Mouse (Mus musculus) hematopoietic multipotent progenitor cell, adult 10-12 weeks (in vitro differentiated cells): ENCODE data around the gene Plekho1. TPM values are rescaled to one million over a fixed set of nuclear protein-coding genes. Genes with fewer than 3 reads are reported as not detected.

Experiments
- polyA plus RNA-seq: library from polyadenylated mRNA; stranded (reverse); fragments of >175 nt; gene quantifications from 2 replicates; pipeline ENCODE4 v1.2.3, GENCODE M21; 2012; ENCODE audit warnings: low replicate concordance

The Plekho1 gene
- polyA plus RNA-seq: 477 and 734 TPM in 2 replicates

GRCm38 (mm10) chr3:95995802-95996428 lies at the start of gene Plekho1:
Gene Plekho1, minus strand, starts transcription at chr3:95996001.

Other genes starting within 250 kb of the Plekho1 start
- 5.9 and 30.1 TPM in 2 replicates for gene Tars2, start 235.8 kb downstream of the Plekho1 start, polyA plus RNA-seq
- gene Rprd2, start 177.1 kb downstream of the Plekho1 start, polyA plus RNA-seq: 12.1 and 12.8 TPM in 2 replicates
- 5.2 and 7.3 TPM in 2 replicates for gene Prpf3, start 140.1 kb downstream of the Plekho1 start, polyA plus RNA-seq
- gene Mrps21, start 124.5 kb downstream of the Plekho1 start, polyA plus RNA-seq: 12.2 and 207 TPM in 2 replicates
- gene Ciart, start 113.8 kb downstream of the Plekho1 start, polyA plus RNA-seq: 3.7 and 4.7 TPM in 2 replicates
- 4.3 and 9.3 TPM in 2 replicates for gene BC028528, start 104.0 kb downstream of the Plekho1 start, polyA plus RNA-seq
- 131 and 202 TPM in 2 replicates for gene Aph1a, start 102.0 kb downstream of the Plekho1 start, polyA plus RNA-seq
- gene Car14, start 91.3 kb downstream of the Plekho1 start, polyA plus RNA-seq: not detected in 2 replicates
- gene Anp32e, start 66.8 kb downstream of the Plekho1 start, polyA plus RNA-seq: 31.7 and 176 TPM in 2 replicates
- 3.7 and 6.5 TPM in 2 replicates for gene Vps45, start 62.5 kb upstream of the Plekho1 start, polyA plus RNA-seq
- gene Otud7b, start 108.5 kb upstream of the Plekho1 start, polyA plus RNA-seq: 11.8 and 12.2 TPM in 2 replicates
- 0.06 and 0.09 TPM in 2 replicates for gene Mtmr11, start 166.0 kb upstream of the Plekho1 start, polyA plus RNA-seq
- gene Sf3b4, start 176.3 kb upstream of the Plekho1 start, polyA plus RNA-seq: 318 and 510 TPM in 2 replicates
- 2.5 and 3.2 TPM in 2 replicates for gene Sv2a, start 185.2 kb upstream of the Plekho1 start, polyA plus RNA-seq
- gene Bola1, start 223.7 kb upstream of the Plekho1 start, polyA plus RNA-seq: 39.2 and 60.6 TPM in 2 replicates
- gene Hist2h2ab, start 223.9 kb upstream of the Plekho1 start, polyA plus RNA-seq: 0.92 TPM in 1 of 2 replicates, not detected in the other
- 9.9 and 10.9 TPM in 2 replicates for gene Hist2h2ac, start 224.9 kb upstream of the Plekho1 start, polyA plus RNA-seq
- 0.81 and 1.8 TPM in 2 replicates for gene Hist2h2be, start 225.1 kb upstream of the Plekho1 start, polyA plus RNA-seq
- 11.6 and 19.6 TPM in 2 replicates for gene Hist2h3c2, start 243.1 kb upstream of the Plekho1 start, polyA plus RNA-seq
- 148 and 380 TPM in 2 replicates for gene Hist2h2aa2, start 244.3 kb upstream of the Plekho1 start, polyA plus RNA-seq
- 11.3 and 34.0 TPM in 2 replicates for gene Hist2h2aa1, start 249.5 kb upstream of the Plekho1 start, polyA plus RNA-seq